Mouse (Mus musculus): ENCODE measurements around the gene Lrch3.
A peak's percentile ranks its signal among the peaks of the same experiment; 100 is the strongest.
"Not testable (repeated sequence)": the region's sequence is repeated elsewhere in the genome, so short reads cannot be mapped to it uniquely, and the experiment has no call there.

The Lrch3 gene

DNA sequence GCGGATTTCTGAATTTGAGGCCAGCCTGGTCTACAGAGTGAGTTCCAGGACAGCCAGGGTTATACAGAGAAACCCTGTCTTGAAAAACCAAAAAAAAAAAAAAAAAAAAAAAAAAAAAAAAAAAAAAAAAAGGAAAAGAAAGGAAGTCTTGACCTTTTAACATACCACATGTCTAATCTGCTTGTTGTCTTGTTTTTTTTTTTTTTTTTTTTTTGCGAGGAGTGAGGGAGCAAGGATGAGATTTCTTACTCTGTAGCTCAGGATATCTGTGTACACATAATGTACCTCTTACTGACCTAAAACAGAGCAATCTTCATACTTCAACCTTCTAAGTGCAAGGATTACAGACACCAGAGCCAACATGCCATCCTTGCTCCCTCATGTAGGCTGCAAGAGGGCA is 141.0 kb downstream of the Lrch3 start:
- not testable (repeated sequence) for DNase-seq (ENCODE audit: low spot score)

DNA sequence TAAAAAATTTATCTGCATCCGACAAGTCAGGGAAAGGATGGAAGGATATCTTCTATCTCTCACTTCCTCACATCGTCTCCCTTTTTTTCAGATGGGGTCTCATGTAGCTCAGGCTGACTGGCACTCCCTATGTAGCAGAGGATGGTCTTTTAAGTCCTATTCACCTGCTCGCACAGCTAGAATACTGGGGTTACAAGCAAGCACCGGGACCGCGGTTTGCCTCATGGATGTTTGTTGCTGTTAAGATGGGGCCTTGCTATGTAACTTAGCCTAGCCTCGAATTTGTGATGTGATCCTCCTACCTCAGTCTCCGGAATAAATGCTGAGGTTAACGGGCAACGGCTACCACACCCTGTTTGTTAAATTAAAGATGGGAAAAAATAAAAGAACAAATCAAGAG is 141.8 kb downstream of the Lrch3 start:
- DNase-seq (ENCODE audit: low spot score) = no peak

DNA sequence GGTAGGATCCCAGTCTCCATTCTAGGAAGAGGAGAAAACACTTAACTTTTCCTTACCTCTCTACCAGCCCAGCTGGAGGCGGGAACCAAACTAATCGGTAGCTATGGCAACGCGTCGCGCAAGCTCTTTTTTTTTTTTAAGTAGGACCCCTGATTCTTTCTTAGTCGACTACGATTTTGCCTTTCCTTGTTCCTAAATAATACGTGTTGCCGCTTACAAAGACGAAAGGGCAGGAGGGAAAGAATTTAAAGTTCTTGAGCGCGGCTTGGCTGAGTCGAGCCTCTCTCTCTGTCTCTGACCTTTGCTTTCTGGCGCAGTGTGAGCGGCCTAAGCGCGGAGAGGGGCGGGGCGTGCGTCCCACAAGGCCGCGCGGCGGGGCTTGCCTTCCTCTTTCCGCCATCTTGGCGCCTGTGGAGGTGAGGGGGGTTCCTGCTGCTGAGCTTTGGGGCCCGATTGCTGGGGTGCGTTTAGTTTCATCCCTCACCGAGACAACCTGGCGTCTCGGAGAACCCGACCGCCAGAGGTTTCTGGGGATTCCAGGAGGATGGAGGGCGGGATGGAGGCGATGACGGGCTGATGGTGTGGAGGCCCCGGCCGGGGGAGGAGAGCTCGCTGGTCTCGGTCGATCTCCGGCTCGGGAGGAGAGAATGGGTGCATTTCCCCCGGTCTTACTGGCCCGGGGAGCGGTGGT is 142.3 kb downstream of the Lrch3 start, which contains the start of the genes Iqcg and Rpl35a:
Iqcg (minus strand) TSS at position 124 of the 691 bp plus-strand sequence.
Rpl35a (plus strand) TSS at position 359 of the 691 bp plus-strand sequence.
- peak; percentile 88 for DNase-seq (ENCODE audit: low spot score)

DNA sequence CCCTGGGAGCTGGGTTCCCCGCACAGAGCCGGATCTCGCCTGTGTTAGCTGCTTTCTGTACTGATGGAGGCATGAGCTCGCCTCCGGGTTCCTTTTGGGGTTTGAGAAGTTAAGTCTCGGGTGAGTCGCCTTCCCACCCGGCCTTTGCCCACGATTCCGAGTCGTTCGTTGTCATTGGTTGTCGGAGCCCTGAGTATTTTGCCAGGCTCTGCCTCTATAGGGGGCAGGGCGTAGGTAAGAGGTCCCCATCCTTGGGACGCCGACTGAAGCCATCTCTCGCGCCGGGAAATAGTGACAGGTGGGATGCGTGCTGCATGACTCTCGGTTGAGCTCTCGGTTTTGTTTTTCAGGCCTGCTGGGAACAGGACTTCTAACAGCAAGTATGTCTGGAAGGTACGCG is 142.9 kb downstream of the Lrch3 start:
- peak; percentile 32 for DNase-seq (ENCODE audit: low spot score)

DNA sequence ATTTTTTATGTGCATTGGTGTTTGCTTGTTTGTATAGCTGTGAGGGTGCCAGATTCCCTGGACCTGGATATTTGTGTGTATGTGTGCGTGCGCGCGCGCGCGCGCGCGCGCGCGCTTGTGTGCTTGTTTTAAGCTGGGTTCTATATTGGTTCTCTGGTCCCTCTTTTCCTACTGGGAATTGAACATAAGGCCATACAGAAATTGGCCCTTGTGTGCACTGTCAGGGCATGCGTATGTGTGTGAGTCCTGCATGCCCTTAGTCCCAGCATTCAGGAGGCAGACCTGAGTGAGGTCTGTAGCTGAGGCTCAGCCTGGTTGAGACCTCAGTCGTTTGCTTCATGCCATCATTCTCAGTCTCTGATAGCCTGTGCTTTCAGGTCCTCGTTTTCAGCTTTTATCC is 144.1 kb downstream of the Lrch3 start:
- DNase-seq (ENCODE audit: low spot score) = no peak

DNA sequence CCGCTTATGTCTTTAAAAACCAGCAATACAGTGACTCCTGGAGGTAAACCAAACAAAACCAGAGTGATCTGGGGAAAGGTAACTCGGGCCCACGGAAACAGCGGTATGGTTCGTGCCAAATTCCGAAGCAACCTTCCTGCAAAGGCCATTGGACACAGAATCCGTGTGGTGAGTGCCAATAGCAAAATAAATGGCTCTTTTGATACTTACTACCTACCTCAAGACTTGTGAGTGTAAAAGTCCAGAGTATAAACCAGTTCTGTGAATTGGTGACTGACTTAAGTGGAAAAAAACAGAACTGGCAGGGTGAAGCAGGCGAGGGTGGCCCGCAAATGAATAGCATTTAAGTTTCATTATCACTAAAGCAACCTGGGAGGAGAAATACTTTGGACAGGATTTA is 144.8 kb downstream of the Lrch3 start:
- not testable (repeated sequence) for DNase-seq (ENCODE audit: low spot score)

DNA sequence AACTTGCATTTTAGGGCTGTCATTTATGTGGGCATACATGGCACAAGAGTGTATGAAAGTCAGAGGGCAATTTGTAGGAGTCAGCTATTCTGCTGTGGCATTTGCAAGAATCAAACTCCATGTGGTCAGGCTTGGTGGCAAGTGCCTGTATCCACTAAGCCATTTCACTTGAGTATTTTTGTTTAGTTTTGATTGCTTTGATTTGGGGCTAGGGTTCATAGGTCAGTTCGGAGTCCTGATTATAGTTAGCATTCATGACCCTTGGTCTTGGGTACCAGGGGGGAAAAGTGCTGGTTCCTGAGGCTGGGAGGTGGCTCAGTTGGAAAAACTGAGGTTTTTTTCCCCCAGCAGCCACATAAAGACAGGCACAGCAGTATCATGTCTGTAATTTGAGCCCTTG is 145.6 kb downstream of the Lrch3 start:
- DNase-seq (ENCODE audit: low spot score) = no peak

DNA sequence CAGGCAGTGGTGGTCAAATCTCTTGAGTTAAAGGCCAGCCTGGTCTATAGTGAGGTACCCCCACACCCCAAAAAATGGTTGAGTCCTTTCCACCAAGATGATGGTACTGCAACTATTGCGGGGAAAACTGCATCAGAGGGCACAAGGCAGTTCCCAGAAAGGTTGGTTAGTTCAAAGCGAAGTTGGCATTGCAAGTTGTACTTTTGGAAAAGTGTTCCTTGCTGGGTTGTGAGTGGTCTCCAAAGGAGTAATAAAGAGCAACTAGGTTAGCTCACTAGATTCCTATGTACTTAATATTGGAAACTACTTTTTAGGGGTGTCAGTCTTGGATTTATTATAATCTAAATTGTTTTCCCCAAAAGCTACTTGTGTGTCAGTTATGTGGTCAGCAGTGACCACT is 147.0 kb downstream of the Lrch3 start:
- no peak for DNase-seq (ENCODE audit: low spot score)

DNA sequence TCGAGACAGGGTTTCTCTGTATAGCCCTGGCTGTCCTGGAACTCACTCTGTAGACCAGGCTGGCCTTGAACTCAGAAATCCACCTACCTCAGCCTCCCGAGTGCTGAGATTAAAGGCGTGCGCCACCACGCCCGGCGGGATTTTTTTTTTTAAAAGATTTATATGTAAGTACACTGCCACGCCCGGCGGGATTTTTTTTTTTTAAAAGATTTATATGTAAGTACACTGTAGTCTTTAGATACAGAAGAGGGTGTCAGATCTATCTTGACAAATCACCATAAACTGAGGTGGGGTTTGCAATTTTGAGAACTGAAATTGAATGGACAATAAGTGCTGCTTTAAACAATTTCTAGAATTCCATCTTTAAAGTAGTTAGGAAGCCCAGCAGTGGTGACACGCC is 147.5 kb downstream of the Lrch3 start:
- no peak for DNase-seq (ENCODE audit: low spot score)

DNA sequence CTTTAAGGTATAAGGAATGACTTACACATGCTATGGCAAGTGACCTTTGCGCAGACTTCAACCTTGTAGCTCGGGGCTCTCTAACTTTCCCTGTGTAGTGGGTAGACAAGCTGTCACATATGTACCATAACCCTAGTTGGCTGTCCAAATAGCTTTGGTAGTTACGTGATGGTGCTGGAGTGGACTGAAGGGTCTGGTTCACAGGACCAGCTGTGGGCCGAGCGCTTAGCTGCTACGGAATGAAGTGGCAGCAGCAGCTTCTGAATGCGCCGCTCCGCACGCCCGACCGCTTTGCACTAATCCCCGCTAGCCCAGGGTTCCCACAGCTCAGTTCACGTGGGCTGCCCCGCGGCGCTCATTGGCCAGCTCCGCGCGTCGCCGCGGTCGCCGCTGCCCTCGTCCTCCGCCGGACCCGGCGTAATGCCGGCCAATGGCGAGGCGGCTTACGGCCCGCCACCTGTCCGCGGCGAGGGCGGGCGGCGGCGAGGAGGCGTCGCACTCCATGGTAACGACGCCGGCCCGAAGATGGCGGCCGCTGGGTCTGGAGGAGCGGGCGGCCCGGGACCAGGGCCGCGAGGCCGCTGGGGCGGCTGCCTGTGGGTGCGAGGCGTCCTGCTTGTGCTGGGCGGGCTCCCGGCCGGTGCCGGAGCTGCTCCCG is 148.3 kb downstream of the Lrch3 start, which contains the start of gene Lmln:
Lmln (plus strand) TSS at position 498 of the 658 bp plus-strand sequence.
- peak; percentile 89 for DNase-seq (ENCODE audit: low spot score)

DNA sequence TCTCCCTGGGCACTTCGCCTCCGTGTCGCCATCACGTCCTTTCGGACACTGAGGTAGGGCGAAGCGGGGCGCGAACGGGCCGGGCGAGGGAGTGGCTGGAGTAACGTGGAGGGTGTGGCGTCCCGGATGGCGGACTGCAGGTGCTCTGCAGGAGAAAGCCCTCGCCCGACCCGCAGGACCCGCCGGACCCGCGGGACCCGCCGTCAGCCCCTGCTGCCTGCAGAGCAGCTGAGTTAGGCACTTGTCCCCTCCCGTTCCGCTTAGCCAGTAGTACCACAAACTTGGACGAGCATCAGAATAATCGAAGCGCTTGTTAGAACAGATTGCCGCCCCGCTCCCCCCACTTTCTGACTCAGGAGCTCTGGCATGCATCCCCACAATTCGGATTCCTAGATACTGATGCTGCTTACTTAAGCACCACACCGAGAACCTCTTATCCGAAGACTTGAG is 148.8 kb downstream of the Lrch3 start:
- DNase-seq (ENCODE audit: low spot score) = peak; percentile 69

DNA sequence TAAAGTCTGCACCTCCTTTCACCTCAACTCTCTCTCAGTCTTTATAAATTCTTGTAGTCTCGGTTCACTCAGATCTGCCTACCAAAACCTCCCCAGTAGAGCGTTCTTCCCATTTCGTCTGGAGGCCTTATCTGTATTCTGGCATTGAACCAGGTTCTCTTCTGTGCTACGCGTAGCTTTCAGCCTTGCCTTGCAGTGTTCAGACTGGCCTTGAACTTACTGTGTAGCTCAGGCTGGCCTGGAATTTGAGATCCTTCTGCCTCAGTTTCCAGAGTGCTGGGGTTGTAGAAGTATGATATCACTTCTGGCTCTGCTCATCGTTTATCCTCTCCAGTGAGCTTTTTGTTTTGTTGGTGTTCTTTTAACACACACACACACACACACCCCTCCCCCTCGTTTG is 149.4 kb downstream of the Lrch3 start:
- no peak for DNase-seq (ENCODE audit: low spot score)

DNA sequence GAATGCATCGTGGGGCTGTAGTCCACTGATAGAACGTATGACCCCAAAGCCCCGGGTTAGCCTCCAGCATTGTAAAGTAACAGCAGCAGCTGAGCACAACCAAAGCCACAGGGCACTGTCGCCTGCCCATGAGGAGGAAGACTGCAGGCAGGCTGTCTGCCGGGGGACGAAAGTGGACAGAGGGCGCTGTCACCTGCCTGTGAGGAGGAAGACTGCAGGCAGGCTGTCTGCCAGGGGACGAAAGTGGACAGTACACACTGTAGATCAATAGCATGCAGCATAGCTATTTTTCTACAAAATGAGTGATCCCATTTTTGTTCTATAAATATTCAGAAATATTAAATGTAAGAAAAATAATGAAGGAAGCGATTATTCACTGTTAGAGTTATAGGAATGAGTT is 150.7 kb downstream of the Lrch3 start:
- DNase-seq (ENCODE audit: low spot score) = no peak
